Mouse (Mus musculus) megakaryocyte-erythroid progenitor cell, adult 5-6 weeks (primary cell): ENCODE results near the gene Rapgef1. TPM values are rescaled to one million over a fixed set of nuclear protein-coding genes. Genes with fewer than 3 reads are reported as not detected.

Experiments used
- ATAC-seq: replicated peaks from 2 replicates; pipeline ENCODE4 v1.8.0; 2016; ENCODE audit warnings: mild to moderate bottlenecking, inconsistent platforms; ENCODE audit not compliant: severe bottlenecking, poor library complexity, low FRiP score, low TSS enrichment
- total RNA-seq, 2 experiments: library from RNA; stranded (forward) in 1 of 2; stranded (reverse) in 1 of 2; fragments of 200-1000, 215-1000 nt in 1 of 2; fragments of >200 nt in 1 of 2; fragmentation: Nextera tagmentation in 1 of 2; gene quantifications; 2 replicates each; pipeline ENCODE4 v1.2.3; 2014 to 2017

Gene Rapgef1
- total RNA-seq (2014; fragmentation: Nextera tagmentation), result 52.4 and 58.0 TPM in 2 replicates
- 30.6 and 41.4 TPM in 2 replicates for total RNA-seq (2017)

GRCm38 (mm10) chr2:29619484-29620300, at the start of gene Rapgef1:
Rapgef1 (plus strand) TSS chr2:29619720.
- ATAC-seq, result peak; percentile 75

- no peak for ATAC-seq
These were observed 47.4 kb upstream of the Rapgef1 start for GRCm38 (mm10) chr2:29571921-29572700.

- no peak for ATAC-seq
These were observed 46.6 kb upstream of the Rapgef1 start for GRCm38 (mm10) chr2:29572811-29573427.

DNA sequence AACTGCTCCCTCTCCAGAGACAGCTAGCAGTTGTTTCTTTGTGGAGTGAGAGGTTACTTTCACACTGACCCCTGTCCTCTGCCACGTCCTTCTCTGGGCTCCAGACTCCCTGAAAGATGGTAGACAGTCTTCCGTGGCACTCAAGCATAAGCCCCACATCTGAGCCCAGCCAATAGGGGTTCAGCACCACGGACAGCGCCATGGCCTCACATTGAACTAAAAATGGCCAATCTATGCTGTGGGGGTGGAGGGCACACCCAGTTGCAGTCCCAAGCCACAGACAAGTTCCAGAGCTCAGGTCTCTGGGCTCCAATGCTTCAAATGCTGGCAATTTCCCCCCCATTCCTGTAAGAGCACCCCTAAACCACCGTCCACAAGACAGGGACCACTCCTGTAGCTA, 45.9 kb upstream of the Rapgef1 start:
- peak; percentile 81 for ATAC-seq

DNA sequence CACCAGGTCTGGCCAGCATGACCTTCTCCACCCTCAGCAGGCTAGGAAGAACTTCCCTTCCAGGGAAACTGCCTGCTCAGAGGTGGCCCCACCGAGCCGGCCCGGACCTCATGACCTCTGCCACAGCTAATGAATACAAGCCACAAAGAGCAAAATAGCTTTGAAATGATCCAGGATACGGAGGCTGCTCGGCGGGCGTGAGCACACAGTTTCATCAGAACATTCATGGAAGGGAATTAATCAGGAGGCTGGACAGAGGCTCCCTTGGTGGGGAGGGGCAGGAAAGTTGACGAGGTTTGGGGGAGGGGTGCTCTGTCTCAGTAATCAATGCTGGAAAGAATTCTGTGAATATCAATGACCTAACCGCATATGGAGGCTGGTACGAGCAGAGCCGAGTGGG, 45.3 kb upstream of the Rapgef1 start:
- ATAC-seq, result no peak

DNA sequence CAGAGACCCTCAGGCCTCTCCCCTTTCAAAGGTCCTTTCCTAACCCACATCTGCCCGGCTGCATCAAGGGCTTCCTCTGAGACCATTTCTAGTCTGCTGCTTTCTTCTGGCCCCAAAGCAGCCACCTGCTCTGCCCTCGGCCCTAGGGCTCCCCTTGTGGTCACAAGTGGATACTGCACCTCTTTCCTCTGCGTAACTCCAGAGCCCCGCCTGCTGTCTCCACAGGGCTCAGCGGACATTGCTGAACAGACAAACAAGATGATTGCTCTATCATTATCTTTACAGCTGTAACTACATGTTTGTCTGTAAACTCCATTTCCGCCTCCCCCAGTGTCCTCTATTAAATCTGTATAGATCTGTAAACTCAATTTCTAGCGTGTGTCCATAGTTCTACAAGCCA, 37.1 kb upstream of the Rapgef1 start:
- ATAC-seq, result peak; percentile 77

GRCm38 (mm10) chr2:29586017-29586702, 33.4 kb upstream of the Rapgef1 start:
- no peak for ATAC-seq

DNA sequence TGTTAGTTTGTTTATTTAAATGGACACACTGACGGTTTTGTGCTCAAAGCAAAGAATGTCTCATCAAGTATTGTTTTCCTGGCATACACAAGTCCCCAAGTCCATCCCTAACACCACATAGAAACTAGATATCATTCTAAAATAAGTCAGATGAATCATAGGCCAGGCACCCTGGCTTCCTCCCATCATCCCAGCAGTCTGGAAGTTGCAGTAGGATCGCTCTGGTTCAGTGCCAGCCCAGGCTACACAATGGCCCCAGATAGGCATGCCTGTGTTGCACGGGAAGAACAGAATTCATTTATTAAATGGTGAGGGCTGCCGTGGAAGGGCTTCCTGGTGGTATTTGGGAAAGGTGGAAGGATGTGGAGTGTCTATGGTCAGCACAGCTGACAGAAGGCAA, 31.5 kb upstream of the Rapgef1 start:
- no peak for ATAC-seq

GRCm38 (mm10) chr2:29589266-29589665, 30.3 kb upstream of the Rapgef1 start:
- no peak for ATAC-seq

GRCm38 (mm10) chr2:29591626-29592025, 27.9 kb upstream of the Rapgef1 start:
- ATAC-seq, result no peak

DNA sequence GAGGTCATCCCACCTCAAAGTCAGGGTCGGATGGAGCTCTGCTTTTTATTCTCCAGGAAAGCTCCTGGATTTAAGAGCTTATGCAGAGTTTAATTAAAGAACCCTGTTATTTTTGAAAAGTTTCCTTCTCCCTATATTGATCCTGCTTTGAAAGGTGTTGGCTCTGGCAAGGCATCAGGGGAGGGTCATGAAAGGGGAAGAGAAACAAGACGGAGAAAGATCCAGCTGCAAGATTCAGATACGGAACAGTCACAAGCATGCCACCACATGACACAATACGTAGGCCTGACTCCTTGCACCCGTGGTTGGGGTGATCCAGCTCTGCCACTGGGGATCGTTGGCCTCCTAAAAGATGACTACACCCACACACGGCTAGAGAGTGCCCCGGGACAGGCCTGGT, 27.0 kb upstream of the Rapgef1 start:
- no peak for ATAC-seq

- ATAC-seq, result peak; percentile 55; the same call in 1 of the 2 replicates
These were observed 15.6 kb upstream of the Rapgef1 start for GRCm38 (mm10) chr2:29603930-29604329.

DNA sequence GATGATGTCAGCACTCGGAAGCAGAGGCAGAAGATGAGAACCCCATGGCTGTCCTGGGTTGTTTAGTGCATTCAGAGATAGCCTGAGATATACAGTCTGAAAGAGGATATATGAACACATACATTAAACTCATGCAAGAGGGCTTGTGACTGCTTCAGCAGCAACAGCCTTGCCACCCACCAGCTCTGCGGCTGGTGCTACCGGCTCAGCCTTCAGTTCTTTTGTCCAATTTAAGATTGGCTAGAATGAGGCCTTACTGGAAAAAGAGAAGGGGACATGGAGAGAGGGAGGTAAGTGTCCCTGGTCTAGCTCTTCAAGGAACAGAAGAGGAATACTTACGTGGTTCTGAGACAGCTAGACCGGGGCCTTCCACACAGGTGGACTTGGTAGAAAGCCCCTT, 13.9 kb upstream of the Rapgef1 start:
- ATAC-seq, result no peak

GRCm38 (mm10) chr2:29606460-29606859, 13.1 kb upstream of the Rapgef1 start:
- no peak for ATAC-seq

DNA sequence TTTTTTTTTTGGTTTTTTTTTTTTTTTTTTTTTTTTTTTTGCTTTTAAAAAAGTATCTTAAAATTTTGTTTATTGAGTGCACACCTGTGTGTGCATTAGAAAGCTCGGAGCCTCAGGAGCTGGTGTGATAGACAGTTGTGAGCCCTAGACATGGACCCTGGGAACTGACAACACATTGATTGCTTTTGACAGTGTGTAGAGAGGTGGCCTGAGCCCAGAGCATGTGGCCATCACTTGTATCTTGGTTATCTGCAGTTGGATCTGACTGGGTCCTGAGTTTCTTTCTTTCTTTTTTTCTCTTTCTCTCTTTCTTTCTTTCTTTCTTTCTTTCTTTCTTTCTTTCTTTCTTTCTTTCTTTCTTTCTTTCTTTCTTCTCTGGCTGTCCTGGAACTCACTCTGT, 2.2 kb upstream of the Rapgef1 start:
- no peak for ATAC-seq

DNA sequence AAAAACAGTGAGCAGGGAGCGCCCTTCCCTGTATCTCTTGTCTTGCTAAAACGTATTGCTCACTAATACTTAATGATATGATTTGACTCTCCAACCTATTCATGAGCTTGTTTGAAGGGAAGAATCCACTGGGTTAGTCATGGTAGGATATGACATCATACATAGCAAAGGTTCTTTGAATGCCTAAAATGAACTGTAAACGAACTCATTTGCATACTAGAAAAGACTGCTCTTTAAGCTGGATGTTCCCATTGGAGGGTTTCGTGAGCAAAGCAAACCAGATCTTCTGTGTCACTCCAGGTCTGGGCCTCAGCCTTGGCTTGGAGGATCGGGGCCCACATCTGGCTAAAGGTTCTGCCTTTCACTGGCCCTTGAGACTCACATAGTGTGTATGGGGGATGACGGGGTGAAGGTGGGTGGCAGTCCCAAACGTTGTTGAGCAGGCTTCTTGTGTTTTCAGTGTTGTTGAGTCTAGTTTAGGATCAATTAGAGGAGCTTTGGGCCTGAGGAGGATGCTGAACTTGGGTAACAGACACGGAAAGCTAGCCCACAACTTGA, 515 bp upstream of the Rapgef1 start:
- no peak for ATAC-seq

DNA sequence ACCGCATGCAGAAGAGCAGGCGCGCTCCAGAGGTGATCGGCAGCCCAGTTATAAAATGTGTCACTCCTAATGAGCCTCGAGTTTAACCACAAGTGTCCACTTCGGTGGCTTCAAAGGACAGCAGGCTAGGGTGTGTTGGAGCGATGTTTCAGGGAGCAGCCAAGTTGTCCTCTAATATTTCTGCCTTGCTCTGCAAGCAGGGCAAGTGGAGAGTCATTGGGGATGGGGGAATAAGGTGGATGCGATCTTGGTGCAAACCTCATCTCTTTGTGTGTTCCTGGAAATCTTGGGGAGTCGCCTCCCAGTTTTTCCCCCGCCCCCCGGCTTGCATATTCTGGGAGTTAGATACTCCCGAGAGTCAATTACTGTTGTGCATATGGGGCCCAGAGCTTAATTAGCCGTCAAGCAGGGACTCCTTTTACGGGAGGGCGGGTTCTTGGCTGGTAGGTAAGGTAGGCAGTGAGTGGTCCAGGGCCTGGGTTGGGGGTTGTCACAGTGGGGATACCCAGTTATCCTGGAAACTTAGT, 844 bp downstream of the Rapgef1 start:
- no peak; the same call in 1 of the 2 replicates for ATAC-seq

DNA sequence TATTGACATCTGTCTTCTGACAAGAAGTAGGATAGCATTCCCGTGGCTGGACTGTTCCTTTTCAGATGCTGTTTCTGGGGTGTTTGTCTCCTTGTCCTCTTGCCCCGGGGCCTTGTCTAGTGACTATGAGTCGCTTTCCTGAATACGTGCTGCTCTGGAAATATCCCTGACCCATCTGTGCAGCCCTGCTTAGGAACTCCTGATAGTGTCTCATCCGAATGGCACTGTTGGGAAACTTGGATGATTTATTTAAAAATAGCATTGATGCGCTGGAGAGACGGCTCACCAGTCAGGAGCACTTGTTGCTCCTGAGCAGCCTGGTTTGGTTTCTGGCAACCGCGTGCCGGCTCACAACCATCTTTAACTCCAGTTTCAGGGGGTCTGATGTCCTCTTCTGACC, 1.6 kb downstream of the Rapgef1 start:
- no peak for ATAC-seq

DNA sequence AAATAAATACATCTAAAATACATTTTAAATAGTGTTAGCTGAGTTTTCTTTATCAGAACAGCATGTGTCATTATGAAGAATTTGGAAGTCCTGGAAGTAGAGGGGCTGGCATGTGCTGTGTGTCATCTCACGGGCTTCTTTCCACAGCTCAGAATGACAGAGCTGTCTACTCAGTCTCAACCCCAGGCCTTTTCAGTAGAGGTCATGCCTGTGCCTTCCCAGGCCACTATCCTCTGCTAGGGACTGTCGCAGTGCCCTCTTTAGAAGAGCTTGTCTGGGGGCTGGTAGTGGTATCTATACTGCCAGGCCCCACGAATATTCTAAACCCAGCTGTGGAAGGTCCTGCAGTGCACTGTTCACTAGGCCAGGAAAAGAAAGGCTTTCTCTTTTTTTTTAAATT, 2.1 kb downstream of the Rapgef1 start:
- no peak for ATAC-seq
